Mouse (Mus musculus): ENCODE data around the gene Dppa3. TPM values are rescaled to one million over a fixed set of nuclear protein-coding genes. Genes with fewer than 3 reads are reported as not detected.

The Dppa3 gene
- polyA plus RNA-seq, 1 experiment, result 14.6 TPM

DNA sequence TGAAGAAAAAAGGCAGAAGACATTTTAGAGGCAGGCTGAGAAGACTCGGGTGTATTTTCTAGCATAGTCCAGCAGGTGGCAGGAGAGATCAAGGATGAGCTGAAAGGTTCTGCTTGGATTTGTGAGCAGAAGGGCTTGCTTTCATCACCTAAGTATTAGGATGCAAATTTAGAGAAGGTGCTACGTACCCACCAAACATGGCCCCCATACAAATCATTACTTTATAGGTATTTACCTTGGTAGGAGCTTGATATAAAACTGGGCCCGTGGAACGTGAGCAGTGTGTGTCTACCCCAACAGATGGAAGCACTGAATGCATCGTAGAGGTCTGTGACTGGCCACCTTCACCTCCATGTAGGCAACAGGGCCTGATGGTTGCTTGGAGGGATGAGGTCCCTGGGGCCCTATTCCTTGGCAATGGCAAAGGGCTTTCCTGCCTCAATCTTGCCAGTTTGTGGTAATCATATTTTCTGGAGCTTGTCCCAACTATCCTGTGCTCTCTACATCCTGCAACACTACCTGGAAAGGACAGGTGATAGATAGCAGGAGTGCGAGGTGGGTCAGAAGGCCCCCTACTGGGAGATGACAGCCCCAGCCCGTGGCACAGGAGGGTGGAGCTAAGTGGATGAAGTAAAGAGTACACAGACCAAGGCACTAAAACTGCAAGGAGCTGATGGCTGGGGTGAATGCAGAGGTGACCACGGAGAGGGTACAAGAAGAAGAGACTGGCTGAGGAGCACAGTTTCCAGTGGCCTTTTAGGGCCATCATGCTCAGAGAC is 34.6 kb downstream of the Dppa3 start:
- Histone ChIP-seq H3K27ac (ENCODE audit: insufficient read depth, low read depth, low read length) (0 out of 2 replicates have a peak overlapping the region, but pooled peaks have one; percentile 26), H3K4me1 (ENCODE audit: control insufficient read depth, insufficient read depth, low read length) (peaks cover 34% of the 10 kb centered on the region), H3K4me3 (ENCODE audit: insufficient read depth, low read length) (no peak overlapping the region)
- TF ChIP-seq CTCF (IDR thresholded peaks at IDR 0.05; ENCODE audit: low read depth, low read length) (no peak), POLR2A (IDR thresholded peaks at IDR 0.05; ENCODE audit: borderline replicate concordance, low read depth, low read length) (no peak)

DNA sequence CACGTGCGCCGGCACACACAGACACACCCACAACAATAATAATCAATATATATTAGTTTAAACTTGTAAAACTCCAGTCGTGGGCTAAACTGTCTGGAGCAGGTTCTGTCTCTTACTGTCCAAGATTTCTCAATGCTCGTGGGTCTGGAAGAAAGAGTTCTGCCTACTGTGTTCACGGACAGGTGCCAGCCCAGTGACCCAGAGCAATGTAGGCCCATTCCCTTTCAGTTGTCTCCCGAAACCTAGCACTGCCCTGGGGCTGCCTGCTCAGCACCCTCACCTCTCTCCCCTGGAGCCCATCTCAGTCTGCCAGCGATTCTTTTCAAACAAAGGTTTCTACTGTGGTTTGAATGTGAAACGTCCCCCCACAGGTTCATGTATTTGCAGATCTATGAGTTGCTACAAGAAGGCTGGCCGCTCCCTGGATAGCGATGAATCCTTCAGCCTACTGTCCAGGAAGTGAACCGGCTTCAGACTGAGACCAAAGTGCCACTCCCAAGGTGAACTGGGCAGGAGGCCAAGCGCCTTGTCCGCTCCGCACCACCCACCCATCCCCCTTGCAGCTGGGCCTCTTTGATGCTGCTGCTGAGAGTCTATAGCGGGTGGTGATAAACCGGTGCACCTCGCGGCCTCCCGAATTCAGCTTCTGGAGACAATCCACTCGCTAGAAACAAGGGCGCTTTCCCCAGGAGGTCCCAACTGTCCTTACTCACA is 36.5 kb downstream of the Dppa3 start:
- H3K4me3 ChIP-seq (ENCODE audit: insufficient read depth, low read length), result no peak overlapping the region
- H3K27ac ChIP-seq (ENCODE audit: insufficient read depth, low read depth, low read length), result no peak overlapping the region
- H3K4me1 ChIP-seq (ENCODE audit: control insufficient read depth, insufficient read depth, low read length), result peaks cover 28% of the 10 kb centered on the region
- no peak for TF ChIP-seq CTCF (IDR thresholded peaks at IDR 0.05; ENCODE audit: low read depth, low read length)
- TF ChIP-seq POLR2A (IDR thresholded peaks at IDR 0.05; ENCODE audit: borderline replicate concordance, low read depth, low read length), result no peak

DNA sequence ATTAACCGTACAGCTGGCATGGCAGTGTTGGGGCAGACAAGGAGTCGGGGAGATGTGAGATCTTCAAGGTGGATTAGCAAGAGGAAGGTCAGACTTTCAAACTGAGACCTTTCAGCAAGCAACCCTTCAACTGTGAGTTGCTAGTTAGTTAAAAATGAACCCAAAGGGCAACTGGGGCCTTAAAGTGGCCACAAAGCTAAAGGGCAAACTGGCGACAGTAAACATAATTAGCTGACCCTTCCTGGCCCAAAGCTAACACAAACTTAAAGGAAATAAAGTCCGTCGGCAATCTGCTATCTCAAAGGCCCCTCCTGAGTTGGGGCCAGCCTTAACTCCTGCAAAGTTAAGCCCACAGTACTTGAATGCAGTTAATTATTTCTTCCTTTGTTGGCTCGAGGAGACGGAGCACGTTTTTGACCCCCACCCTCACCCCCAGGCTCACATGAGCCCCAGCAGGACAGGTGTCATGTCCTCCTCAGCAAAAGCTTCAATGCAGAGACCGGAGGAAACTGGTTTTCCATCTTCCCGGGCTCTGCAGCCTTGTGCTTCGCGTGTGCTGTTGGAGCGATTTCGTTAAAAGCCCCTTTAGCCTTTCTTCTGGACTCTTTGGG is 37.5 kb downstream of the Dppa3 start:
- Histone ChIP-seq H3K4me1 (ENCODE audit: control insufficient read depth, insufficient read depth, low read length) (peaks cover 21% of the 10 kb centered on the region), H3K27ac (ENCODE audit: insufficient read depth, low read depth, low read length) (no peak overlapping the region), H3K4me3 (ENCODE audit: insufficient read depth, low read length) (no peak overlapping the region)
- no peak for TF ChIP-seq CTCF (IDR thresholded peaks at IDR 0.05; ENCODE audit: low read depth, low read length)
- no peak for TF ChIP-seq POLR2A (IDR thresholded peaks at IDR 0.05; ENCODE audit: borderline replicate concordance, low read depth, low read length)

DNA sequence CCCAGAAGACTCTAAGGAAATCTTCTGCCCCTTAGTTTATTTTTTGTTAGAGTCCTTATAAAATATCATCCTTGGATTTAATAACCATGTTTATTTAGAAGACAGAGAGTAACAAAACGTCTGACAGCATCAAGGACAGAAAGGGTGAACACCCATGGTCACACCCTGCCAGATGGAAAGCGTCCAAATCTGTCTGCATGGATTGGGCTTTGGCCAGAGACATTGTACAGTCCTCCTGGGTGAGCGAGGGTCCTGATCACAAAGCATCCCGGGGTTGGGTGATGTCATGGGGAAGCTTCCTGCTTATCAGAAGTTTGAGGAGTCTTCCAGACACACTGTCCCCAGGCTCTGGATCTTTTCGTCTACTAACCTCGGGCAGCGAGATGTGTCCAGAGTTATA is 39.7 kb downstream of the Dppa3 start:
- TF ChIP-seq CTCF (IDR thresholded peaks at IDR 0.05; ENCODE audit: low read depth, low read length) (no peak), POLR2A (IDR thresholded peaks at IDR 0.05; ENCODE audit: borderline replicate concordance, low read depth, low read length) (no peak)
- H3K4me3 ChIP-seq (ENCODE audit: insufficient read depth, low read length), result no peak overlapping the region
- peaks cover 9% of the 10 kb centered on the region for H3K4me1 ChIP-seq (ENCODE audit: control insufficient read depth, insufficient read depth, low read length)
- H3K27ac ChIP-seq (ENCODE audit: insufficient read depth, low read depth, low read length), result no peak overlapping the region

DNA sequence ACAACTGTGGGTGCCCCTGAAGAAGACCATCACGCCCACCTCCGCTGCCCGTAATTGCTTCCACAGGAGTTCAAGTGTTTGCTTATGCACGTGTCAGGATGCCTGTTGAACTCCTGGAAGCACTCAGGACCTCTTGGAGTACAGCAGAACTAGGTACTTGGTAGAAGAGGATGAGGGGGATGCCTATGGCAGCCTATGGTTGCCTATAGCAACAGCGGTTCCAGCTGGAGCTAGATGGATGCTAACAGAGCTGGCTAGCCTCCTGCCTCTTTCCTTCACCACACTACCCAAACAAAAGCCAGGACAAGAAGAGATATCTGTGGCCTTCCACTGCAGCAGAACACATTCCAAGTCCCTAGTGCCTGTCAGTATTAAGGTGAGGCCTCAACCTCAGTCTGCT is 41.5 kb downstream of the Dppa3 start:
- TF ChIP-seq POLR2A (IDR thresholded peaks at IDR 0.05; ENCODE audit: borderline replicate concordance, low read depth, low read length) (no peak), CTCF (IDR thresholded peaks at IDR 0.05; ENCODE audit: low read depth, low read length) (no peak)
- Histone ChIP-seq H3K27ac (ENCODE audit: insufficient read depth, low read depth, low read length) (no peak overlapping the region), H3K4me3 (ENCODE audit: insufficient read depth, low read length) (no peak overlapping the region), H3K4me1 (ENCODE audit: control insufficient read depth, insufficient read depth, low read length) (peaks cover 5% of the 10 kb centered on the region)

DNA sequence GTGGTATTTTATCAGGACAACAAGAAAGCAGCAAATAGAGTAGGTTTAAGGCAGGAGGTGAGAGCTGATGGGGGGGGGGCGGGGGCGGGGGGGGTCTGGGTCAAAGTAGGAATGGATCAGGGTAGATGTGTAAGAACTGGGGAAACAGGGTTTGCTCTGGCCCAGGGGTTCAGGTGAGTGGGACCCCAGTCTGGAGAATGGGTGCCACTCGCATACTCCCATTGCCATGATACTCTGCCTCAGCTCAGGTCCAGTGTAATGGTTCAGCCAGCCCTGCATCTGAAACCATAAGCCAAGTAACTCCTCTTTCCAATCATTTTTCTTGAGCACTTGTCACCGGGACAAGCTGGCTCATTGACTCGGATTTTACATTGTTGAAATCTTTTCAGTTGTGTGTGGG is 42.6 kb downstream of the Dppa3 start:
- Histone ChIP-seq H3K4me3 (ENCODE audit: insufficient read depth, low read length) (no peak overlapping the region), H3K27ac (ENCODE audit: insufficient read depth, low read depth, low read length) (no peak overlapping the region), H3K4me1 (ENCODE audit: control insufficient read depth, insufficient read depth, low read length) (peaks cover 5% of the 10 kb centered on the region)
- TF ChIP-seq CTCF (IDR thresholded peaks at IDR 0.05; ENCODE audit: low read depth, low read length), result no peak
- no peak for TF ChIP-seq POLR2A (IDR thresholded peaks at IDR 0.05; ENCODE audit: borderline replicate concordance, low read depth, low read length)

DNA sequence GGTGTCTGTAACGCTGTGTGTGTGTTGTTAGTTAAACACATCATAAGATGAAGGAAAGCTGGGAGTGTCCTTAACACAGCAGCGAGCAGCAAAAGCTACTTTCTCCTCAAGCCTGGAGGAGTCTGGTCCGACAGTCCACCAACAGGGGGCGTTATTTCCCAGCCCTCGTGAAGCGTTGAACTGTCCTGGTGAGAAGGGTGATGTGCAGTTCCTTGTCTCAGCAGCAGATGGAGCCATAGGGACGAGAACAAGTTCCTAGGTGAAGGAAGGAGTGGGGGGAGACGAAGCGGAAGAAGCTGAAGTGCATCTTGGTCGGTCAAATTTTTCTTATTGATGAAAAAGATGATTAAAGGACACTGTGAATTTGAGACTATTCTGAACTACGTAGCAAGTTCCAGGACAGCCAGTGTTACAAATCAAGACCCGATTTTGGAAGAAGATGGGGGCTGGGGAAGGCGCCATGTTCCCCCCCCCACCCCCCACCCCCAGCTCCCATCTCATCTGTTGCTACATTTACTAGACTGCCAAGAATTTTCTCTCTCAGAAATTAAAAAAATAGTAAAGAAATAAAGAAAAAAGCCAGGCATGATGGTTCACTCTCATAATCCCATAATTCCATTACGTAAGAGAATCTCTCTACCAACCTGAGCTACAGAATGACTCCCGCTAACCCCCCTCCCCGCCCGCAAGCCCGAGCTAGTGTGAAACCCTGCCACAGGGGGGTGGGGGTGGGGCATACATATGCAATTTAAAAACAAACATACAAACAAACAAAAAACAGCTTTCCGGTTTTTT is 43.4 kb downstream of the Dppa3 start:
- no peak for TF ChIP-seq POLR2A (IDR thresholded peaks at IDR 0.05; ENCODE audit: borderline replicate concordance, low read depth, low read length)
- TF ChIP-seq CTCF (IDR thresholded peaks at IDR 0.05; ENCODE audit: low read depth, low read length), result peak; percentile 99
- no peak overlapping the region for H3K27ac ChIP-seq (ENCODE audit: insufficient read depth, low read depth, low read length)
- H3K4me1 ChIP-seq (ENCODE audit: control insufficient read depth, insufficient read depth, low read length), result peaks cover 5% of the 10 kb centered on the region
- peak overlapping the region; percentile 45 for H3K4me3 ChIP-seq (ENCODE audit: insufficient read depth, low read length)

DNA sequence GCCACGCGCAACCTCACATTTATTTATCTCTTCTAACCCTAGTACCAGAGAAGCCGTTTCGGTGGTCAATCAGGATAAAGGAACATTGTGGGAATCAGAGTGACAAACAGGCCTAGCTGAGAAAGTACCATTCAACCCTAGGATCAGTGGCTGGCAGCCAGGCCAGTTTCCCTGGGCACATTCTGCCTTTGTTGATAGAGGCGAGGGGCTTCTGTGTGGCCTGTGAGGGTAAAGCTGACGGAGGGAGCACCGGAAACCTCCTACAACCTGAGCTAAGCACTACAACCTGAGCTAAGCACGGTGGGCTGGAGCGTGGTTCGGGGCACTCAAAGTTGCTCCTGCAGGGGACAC is 44.0 kb downstream of the Dppa3 start:
- TF ChIP-seq CTCF (IDR thresholded peaks at IDR 0.05; ENCODE audit: low read depth, low read length), result no peak
- TF ChIP-seq POLR2A (IDR thresholded peaks at IDR 0.05; ENCODE audit: borderline replicate concordance, low read depth, low read length), result no peak
- peaks cover 5% of the 10 kb centered on the region for H3K4me1 ChIP-seq (ENCODE audit: control insufficient read depth, insufficient read depth, low read length)
- no peak overlapping the region for H3K27ac ChIP-seq (ENCODE audit: insufficient read depth, low read depth, low read length)
- H3K4me3 ChIP-seq (ENCODE audit: insufficient read depth, low read length), result no peak overlapping the region

DNA sequence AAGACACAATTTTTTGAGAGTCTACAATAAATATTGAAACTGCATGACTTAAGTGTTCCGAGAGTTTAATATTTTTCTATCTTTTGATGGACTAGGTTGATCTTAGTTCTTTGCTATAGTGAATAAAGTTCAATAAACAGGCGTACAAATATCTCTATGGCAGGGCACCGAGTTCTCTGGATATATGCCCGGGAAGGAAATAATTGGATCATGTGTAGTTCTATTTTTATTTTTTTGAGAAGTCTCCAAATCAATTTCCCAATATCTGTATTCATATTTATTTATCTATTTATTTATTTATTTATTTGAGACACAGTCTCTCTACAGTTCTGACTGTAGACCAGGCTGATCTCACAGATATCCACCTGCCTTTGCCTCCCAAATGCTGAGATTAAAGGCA is 44.6 kb downstream of the Dppa3 start:
- TF ChIP-seq CTCF (IDR thresholded peaks at IDR 0.05; ENCODE audit: low read depth, low read length) (no peak), POLR2A (IDR thresholded peaks at IDR 0.05; ENCODE audit: borderline replicate concordance, low read depth, low read length) (no peak)

More for the DNA sequence above, 44.6 kb downstream of the Dppa3 start:
- H3K27ac ChIP-seq (ENCODE audit: insufficient read depth, low read depth, low read length), result no peak overlapping the region
- peaks cover 5% of the 10 kb centered on the region for H3K4me1 ChIP-seq (ENCODE audit: control insufficient read depth, insufficient read depth, low read length)
- H3K4me3 ChIP-seq (ENCODE audit: insufficient read depth, low read length), result no peak overlapping the region

Data from bone marrow macrophage, adult 2 months (primary cell).